Mouse (Mus musculus): ENCODE measurements around the gene Gm49359. TPM values are rescaled to one million over a fixed set of nuclear protein-coding genes. Genes with fewer than 3 reads are reported as not detected.
A peak's percentile ranks its signal among the peaks of the same experiment; 100 is the strongest.
"Not testable (repeated sequence)": the region's sequence is repeated elsewhere in the genome, so short reads cannot be mapped to it uniquely, and the experiment has no call there.

Gm49359 gene
- polyA plus RNA-seq (2015; fragmentation: Nextera tagmentation; extraction: Ambion mirVana): 18.8 and 19.2 TPM in 2 replicates

DNA sequence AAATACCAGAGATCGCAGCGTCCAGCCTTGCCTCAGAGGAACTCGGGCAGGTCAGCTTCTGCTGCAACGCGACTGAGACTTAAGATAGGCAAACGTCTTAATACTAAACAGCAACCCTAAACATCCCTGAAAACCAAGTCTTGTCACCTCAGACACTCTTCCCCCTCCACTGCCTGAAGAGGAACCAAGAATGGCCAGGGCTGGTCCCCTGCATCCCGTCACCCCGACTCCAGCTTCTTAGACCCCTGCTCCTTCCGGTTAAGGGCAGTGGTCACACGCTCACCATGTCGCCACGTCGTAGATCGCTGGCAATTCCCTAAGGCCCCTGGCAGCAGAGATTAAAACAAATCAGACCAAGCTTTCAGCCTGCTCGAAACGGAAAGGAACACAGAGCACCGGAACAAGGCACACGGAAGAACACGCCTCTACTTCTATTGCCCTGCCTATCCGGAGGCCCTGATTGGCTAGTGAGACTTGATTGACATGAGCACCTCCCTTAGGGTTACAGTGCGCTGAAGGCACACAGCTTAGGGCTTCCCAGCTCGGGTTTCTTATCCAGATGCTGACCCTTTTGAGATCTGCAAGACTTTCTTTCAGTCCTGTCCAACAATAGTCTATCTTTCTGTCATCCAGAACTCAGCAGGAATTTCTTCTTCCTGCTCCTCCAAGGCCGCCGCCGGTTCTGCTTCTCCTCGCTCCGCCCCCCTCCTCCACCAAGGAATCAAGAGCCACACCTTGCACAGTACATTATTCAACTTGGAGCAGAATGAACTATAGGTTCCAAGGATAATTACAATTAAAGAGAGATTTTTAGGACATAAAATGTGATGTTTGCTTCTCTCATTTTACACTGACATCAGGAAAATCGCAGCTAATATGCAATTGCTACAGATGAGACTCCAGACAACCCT, at the start of gene Gm49359:
Gene Gm49359, minus strand, starts transcription at position 409 of the 911 bp plus-strand sequence.
- peak; percentile 87 for ATAC-seq (ENCODE audit: insufficient number of reproducible peaks, insufficient read depth, low FRiP score, low TSS enrichment, low read depth)
- Histone ChIP-seq H3K4me3 (peak within 1 kb of the TSS; percentile 66), H3K9me3 (peaks cover 10% of the 10 kb centered on the region), H3K4me2 (peak within 1 kb of the TSS; percentile 49), H3K9ac (peak within 1 kb of the TSS; percentile 80), H3K27ac (peak within 1 kb of the TSS; percentile 75), H3K36me3 (peaks cover 20% of the 10 kb centered on the region)
- H3K27me3 ChIP-seq, H3K4me1 ChIP-seq: not testable (repeated sequence)
- WGBS: 2% methylated on average over 28 of the region's 28 CpGs

GRCm38 (mm10) chr13:62510641-62511420, 44.2 kb upstream of the Gm49359 start:
- H3K27me3 ChIP-seq; H3K4me3 ChIP-seq; H3K9ac ChIP-seq; H3K9me3 ChIP-seq; H3K4me1 ChIP-seq; ATAC-seq (ENCODE audit: insufficient number of reproducible peaks, insufficient read depth, low FRiP score, low TSS enrichment, low read depth); H3K4me2 ChIP-seq; H3K27ac ChIP-seq; H3K36me3 ChIP-seq: not testable (repeated sequence)
- WGBS: 93% methylated on average over 1 of the region's 1 CpGs

GRCm38 (mm10) chr13:62472661-62473060, 6.0 kb upstream of the Gm49359 start:
- H3K36me3 ChIP-seq; H3K27ac ChIP-seq; H3K27me3 ChIP-seq; H3K9me3 ChIP-seq; H3K4me1 ChIP-seq; ATAC-seq (ENCODE audit: insufficient number of reproducible peaks, insufficient read depth, low FRiP score, low TSS enrichment, low read depth); H3K4me3 ChIP-seq; H3K4me2 ChIP-seq; H3K9ac ChIP-seq: not testable (repeated sequence)
- 92% methylated on average over 8 of the region's 8 CpGs for WGBS

DNA sequence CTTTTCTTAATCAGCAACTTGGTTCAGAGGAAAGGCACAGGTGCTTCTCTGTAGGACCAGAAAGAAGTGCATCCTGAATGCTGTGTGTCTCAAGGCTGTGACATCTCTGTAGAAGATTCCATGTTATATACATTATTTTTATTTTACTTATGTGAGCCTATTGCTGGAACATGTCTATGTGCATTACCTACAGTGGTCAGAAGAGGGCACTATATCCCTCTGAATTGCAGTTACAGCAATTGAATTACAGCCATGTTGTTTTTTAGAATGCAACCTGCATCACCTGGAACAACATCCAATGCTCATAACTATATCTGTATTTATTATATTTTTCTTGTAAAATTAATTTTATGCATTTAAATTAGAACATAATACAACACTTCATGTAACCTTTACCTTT, 3.3 kb upstream of the Gm49359 start:
- H3K9me3 ChIP-seq; H3K9ac ChIP-seq; H3K27ac ChIP-seq; H3K4me2 ChIP-seq; H3K4me3 ChIP-seq; H3K36me3 ChIP-seq; ATAC-seq (ENCODE audit: insufficient number of reproducible peaks, insufficient read depth, low FRiP score, low TSS enrichment, low read depth); H3K27me3 ChIP-seq; H3K4me1 ChIP-seq: not testable (repeated sequence)

Small RNA genes lying within 50 kb of the gene (microRNA-seq; reads per million reads assigned to microRNA genes)
- not detected for gene Gm22256

Other genes starting within 250 kb of the Gm49359 start
- 3.7 and 4.6 TPM in 2 replicates for gene Gm3604, start 83.7 kb downstream of the Gm49359 start, polyA plus RNA-seq (2015; fragmentation: Nextera tagmentation; extraction: Ambion mirVana)
- not detected in 2 replicates for gene Zfp935, start 91.7 kb upstream of the Gm49359 start, polyA plus RNA-seq (2015; fragmentation: Nextera tagmentation; extraction: Ambion mirVana)
- gene Zfp934, start 104.4 kb upstream of the Gm49359 start, polyA plus RNA-seq (2015; fragmentation: Nextera tagmentation; extraction: Ambion mirVana): 23.5 and 25.4 TPM in 2 replicates
- gene 6720489N17Rik, start 157.3 kb upstream of the Gm49359 start, polyA plus RNA-seq (2015; fragmentation: Nextera tagmentation; extraction: Ambion mirVana): 13.7 and 14.8 TPM in 2 replicates